Mouse (Mus musculus): ENCODE results near the gene 4921511M17Rik.
"Not testable (repeated sequence)": the region's sequence is repeated elsewhere in the genome, so short reads cannot be mapped to it uniquely, and the experiment has no call there.

Gene 4921511M17Rik

GRCm38 (mm10) chrX:154033727-154034126 lies at the start of gene 4921511M17Rik:
4921511M17Rik (minus strand) TSS chrX:154033827.
- DNase-seq: not testable (repeated sequence)

- DNase-seq: not testable (repeated sequence)
Observed at GRCm38 (mm10) chrX:154054939-154055338, 21.3 kb upstream of the 4921511M17Rik start, which contains the start of gene Gm10057. Gm10057 (minus strand) TSS chrX:154055039.

GRCm38 (mm10) chrX:154012540-154012939 lies 21.1 kb downstream of the 4921511M17Rik start, which contains the start of gene Samt1:
Samt1 (minus strand) TSS chrX:154012640.
- DNase-seq: not testable (repeated sequence)

- DNase-seq: not testable (repeated sequence)
Observed at GRCm38 (mm10) chrX:153976914-153977313, 56.7 kb downstream of the 4921511M17Rik start.

- not testable (repeated sequence) for DNase-seq
Observed at GRCm38 (mm10) chrX:153976467-153976866, 57.2 kb downstream of the 4921511M17Rik start.

- DNase-seq: no peak
Observed at GRCm38 (mm10) chrX:153974450-153974849, 59.2 kb downstream of the 4921511M17Rik start.

Data from cerebellum, adult 9-10 months (tissue).